Mouse (Mus musculus): ENCODE data around the gene Cib4. TPM values are rescaled to one million over a fixed set of nuclear protein-coding genes. Genes with fewer than 3 reads are reported as not detected.

The Cib4 gene
- polyA plus RNA-seq, 3 experiments from 2014 or later, result not detected

DNA sequence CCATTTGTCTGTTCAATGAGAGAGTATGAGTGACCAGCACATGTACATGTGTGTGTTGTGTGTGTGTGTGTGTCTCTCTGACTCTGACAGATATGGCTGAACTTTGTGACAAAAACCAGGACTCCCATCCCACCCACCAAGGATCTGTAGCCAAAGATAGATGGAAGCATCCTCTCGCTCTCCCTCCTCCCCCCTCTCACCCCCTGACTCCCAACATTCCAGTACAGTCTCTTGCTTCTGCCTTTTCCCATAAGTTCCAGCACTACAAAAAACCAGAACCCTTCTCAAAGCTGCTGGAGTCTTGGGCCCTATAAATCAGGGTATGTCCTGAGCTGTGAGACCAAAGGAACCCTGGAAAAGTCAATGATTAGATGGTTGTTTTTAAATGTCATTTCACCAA lies 22.8 kb upstream of the Cib4 start:
- ATAC-seq, result no peak

DNA sequence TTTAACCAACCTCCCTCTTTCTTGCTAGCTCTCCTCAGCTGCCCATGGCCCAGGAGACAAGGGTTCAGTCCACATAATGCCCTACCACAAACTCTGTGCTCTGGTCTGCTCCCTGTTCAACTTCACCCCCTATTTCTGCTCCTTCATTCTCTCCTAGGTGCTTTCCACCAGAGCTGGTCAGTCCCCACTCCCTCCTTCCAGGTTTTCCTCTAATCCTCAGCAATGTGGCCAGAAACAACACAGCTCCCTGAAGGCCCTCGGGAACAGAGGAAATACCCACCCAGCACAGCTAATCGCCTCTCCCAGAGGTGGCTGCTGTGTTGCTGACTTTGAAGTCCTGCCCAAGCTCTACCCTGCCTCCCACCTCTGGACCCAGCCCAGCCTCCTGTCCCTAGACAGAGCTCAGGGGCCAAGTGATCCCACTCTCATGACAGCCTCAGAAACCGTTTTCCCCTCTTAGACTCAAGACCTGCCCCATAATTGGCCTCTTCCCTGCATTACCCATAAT lies 14.4 kb upstream of the Cib4 start:
- ATAC-seq, result no peak

DNA sequence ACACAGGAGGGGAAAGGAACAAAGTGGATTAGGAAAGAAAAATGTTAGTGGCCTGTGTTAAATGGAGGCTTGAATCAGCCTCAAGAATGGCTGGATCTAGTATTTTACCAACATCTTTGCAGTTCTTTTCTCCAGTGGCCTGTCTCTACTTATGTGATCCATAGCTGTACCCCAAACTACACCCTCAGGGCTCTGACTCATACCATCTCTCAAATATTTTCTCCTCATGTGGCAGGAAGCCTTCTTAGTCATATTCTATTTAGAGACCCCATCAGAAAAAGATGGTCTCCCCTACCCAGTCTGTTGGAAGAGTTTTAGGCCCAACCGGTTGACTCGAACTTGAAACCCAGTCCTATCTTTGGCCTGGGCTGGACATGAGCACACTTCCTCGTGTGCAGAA lies 13.8 kb upstream of the Cib4 start:
- no peak for ATAC-seq

DNA sequence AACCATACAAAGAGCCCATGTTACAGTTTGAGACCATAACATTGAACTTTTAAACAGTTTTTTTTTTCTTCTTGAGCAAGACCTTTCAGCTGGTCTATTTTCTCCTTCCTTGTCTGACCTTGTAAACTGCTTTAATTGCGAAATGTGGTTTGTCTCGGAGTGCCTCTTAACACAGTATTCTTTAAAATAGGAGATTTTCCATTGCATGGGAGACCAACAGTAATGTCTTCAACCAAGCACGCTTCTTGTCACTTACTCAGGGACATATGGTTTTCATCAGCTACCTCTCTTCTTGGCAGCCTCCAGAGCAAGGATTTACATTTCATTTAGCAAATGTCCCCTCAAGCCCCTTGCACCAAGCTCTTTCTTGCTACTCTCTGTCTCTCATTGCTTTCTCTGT lies 10.6 kb upstream of the Cib4 start:
- no peak for ATAC-seq

DNA sequence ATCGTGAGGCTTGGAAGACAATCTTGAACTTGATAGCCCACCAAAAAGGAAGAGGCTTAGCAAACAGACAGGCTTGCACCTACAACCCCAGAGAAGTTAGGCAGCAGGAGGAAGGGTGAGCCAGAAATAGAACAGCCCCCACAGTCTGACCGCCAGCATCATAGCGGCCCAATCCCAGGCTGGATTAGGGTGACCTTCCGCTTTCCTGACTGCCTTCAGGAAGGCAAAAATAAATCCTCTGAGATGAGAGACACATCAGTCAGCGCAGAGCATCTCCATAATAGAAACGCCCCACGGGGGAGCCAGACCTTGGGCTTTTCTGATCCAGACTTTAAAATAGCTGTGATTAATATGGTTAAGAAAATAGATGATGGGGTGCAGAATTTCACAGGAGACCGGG lies 9.3 kb upstream of the Cib4 start:
- ATAC-seq, result no peak

DNA sequence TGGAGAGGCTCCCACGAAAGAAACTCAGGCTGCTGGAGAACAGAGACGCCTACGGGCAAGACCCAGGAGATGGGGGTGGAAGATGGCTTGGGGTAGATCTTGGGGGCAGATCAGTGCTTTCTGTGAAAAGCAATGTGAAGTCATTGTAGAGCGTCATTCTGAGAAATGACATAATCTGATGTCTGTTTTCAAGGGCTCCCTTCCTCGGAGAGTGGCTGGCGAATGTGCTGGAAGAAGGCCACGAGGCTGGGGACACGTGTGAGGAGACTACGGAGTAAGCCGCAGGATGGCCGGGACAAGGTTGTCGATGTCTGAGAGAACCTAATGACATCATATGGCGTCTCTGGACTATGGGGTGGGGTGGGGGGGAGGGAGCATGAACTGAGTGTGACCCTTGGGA lies 8.3 kb upstream of the Cib4 start:
- ATAC-seq, result no peak

DNA sequence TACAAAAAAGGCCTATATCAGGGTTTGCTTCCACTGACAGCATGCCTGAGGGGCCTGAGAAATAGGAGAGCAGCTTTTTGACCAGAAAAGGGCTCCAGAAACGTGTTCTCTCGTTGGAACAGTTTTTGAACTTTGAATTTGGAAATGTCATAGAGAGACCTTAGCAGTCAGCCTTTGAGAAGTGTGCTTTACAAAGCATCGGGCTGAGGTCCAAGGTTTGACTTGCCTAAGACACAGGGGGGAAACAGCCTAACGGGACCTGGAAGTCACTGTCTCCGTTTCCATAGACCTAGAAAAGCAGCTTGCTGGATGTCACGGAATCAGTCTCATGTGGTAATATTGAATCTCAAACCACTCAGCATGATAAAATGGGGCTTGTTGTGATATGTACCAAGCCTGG lies 6.4 kb upstream of the Cib4 start:
- no peak for ATAC-seq

DNA sequence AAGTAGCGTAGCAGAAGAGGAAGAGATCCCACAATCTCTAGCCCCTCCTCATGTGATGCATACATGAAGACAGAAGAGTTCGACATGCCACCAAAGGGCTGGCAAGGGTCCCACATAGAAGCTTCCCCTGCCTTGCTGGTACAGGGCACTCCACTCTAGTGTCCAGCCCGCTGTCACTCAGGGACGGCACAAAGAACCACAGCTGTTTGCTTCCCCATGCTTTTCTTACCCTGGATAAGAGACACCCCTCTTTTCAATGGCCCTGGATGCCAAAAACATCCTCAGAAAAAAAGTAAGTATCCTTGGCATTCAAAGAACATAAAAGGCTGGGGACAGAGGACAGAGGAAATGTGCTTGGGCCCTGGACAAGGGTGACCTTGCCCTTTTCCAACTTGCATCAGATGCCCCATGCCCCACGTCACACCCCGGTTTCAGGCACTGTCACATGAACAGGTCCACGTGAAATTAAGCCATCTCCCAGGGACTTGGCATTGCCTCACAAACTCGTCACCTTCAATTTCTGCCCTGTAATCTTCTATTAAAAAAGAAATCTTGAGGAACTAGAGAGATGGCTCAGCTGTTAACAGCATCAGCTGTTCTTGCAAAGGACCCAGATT lies 5.5 kb upstream of the Cib4 start:
- no peak for ATAC-seq

DNA sequence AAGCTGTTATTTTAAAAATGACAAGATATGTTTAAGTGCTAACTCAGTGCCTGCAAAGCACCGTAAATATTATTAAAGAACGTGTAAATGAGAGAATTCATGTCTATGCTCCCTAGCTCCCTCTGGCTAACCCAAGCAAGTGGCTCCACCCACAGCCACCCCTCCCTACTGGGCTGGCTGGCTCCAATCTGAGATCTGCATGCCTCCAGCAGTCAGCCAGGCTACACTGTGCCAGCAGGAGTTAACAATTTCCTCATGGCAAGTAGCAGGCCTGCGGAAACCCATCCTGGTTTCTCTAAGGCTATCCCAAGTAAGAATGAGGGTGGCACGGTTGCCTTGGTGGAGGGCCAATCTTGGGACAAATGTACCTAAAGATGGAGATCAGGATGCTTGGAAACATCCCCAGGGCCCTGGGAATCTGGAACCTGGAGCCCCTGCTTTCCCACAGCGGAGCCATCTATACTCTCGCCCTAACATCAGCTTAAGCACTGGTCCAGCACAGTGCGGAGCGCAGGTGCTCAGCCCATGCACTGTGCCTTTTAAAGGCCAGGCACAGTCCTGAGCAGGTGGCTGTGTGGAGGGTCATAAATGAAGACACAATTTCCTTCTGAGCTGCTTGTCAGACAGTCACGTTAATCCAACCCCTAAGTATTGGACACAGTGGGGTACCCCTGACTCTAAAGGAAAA lies 4.8 kb upstream of the Cib4 start:
- no peak for ATAC-seq

DNA sequence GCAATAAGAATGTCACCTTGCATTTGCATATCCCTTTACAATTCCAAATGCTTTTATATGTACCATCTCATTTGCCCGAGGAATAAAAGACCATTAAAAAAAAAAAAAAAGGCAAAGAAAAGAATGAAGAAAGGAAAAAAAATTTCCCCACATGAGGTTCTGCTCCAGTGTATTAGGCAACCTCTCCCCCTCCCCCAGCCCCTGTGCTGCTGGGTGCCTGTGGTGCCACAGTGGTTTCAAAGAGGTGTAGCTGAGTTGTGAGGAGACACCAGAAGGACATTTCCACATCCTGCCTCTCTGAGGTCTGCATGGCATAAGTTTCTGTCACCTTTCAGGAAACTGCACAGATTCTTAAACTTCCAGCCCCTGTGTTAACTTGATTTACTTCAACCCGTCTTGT lies 3.0 kb upstream of the Cib4 start:
- ATAC-seq, result no peak

DNA sequence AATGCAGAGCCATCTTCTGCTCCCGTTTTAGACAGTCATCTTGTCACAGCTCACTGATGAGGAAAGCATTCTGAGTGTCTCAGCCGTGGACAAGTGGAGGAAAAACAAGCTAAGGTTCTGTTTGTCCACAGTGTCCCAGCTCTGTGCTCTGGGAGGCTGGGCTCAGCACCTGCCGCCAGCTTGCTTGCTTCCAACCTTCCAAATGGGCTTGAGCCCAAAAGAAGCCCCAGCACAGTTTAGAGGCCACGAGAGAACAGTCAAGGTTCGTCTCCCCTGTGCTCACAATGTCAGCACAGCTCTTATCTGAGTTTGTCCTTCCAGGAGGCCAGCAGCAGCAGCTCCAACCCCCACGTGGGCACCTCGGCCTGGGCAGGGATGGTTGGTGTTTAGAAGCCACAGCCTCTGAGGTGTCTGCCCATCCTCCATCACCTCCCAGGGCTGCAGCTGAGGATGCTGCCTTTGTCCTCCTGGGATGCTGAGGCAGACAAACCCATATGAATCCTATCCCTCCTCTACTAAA lies 9.5 kb downstream of the Cib4 start:
- no peak for ATAC-seq

DNA sequence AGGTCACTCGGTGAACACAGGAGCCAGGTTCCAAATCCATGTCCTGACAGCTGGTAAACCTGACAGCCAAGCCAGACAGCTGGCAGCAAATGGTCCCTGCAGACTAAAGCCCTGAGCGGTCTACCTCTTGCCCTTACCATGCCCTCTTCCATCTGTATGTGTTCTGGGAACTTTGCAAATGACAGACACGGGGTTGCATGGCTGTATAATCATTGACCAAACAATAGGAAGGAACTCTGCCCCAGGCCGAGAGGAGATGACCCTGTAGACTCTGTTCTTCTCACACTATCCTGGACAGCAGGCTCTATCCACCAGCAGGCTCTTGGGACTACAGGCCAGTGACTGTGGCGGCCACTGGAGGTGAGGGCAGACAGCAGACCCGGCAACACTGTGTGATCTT lies 11.0 kb downstream of the Cib4 start:
- ATAC-seq, result no peak

DNA sequence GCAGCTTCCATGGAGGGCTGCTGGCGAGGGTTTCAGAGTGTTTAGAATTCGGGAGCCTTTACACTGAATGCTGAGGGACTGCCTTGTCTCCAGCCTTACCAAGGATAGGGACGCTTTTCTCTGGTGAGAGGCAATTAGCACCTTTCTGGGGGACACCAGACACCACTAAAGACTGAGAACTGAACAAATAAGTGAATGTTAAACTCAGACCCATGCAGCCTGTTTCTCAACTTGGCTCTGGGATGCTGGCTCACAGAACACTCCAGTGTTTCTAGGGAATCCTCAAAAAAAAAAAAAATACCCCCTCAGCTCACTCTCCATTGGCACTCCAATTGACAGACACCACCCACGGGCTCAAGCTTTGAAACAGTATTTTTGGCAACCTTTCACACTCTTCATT lies 16.7 kb downstream of the Cib4 start:
- ATAC-seq, result no peak

DNA sequence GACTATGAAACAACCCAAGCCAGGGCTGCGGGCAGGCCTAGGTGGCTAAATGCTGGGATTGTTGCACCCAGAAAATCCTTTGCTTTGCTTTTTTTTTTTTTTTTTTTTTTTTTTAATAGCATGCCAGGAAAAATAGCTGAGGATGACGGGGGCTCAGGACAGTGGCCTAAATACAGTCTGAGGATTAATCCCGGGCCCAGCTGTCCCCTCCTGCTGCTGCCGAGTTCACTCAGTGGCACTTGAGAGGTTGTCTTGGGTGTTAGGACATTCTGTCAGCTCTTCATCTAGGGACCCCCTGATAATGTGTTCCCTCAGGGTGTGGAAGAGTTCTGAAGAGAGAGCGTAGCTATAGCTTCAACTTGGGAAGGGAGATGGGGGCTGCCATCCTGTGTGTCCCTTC lies 18.5 kb downstream of the Cib4 start:
- no peak for ATAC-seq

DNA sequence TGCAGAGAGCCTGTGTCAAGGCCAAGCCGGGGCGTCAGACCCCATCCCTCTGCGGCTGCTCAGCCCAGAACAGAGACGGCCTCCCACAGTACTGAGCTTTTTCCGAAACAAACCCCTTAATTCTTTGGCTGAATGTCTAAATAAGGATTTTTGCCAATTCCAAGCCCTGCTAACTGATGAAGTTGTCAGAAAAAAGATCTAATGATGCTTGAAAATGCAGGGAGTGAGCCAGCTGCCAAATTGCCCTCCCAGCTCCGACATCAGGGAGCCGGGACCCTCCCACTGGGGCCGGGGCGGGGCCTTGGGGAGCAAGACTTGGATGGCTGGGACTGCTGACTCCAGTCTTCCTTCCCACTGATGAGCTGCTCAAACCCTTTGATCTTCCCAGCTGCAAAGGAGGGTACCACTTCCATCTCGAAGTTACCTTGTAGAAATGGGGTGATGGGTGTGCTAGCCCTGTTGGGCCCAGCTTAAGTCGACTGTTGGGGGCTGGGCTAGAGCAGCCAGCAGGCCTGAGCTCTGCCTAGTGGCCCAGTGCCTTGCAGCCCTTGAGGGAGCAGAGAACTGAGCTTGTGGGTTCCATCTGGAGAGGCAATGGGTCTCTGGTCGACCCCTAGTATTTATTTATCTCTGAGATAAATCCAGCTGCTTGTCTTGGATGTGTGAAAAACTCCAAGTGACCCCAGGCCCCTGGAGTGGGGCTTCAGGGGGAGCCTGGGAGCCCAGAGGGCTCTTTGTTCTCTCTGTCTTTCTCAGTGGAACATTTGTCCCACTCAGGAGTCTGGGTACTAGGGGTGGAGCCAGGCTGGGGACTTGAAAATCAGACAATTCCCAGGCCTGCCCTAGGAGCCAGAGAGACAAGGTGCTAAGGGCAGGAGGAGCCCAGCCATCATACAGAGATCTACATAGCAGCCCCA lies 19.5 kb downstream of the Cib4 start:
- ATAC-seq, result no peak

DNA sequence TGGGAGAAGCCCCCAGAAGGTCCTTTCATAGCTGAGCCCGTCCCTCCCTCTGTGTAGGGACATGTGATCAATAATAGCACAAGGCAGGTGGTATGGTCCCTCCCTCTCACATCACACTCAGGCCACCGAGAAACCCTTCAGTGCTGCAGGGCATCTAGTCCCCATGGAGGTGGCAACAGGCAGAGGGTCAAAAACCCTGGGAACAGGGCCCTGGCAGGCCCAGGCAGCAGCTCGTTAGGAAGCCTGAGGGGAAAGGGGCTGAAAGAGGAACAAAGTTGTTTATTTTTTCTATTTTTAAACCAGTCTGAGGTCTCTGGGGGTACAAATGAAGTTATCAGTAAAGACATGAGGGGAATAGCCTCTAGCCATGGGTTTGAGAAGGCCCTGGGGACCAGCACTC lies 21.4 kb downstream of the Cib4 start:
- no peak for ATAC-seq

DNA sequence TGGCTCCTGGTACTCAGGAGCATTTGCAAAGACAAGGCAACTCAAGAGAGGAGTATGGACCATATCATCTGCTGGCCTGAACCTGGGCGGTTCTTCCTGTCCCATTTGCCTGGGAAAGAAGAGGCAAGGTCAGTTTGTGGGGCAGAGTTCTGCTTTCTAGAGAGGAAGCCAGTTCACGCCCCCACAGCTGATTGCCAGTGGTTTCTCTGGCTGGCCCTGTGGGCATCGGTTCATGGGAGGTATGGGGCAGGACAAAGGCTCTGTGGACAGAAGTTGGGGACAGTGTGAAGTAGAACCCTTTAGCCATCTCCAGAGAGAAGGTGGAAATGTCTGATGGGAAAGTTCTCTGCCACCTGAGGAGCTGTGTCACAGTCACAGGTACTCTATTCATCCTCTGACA lies 22.5 kb downstream of the Cib4 start:
- ATAC-seq, result no peak

DNA sequence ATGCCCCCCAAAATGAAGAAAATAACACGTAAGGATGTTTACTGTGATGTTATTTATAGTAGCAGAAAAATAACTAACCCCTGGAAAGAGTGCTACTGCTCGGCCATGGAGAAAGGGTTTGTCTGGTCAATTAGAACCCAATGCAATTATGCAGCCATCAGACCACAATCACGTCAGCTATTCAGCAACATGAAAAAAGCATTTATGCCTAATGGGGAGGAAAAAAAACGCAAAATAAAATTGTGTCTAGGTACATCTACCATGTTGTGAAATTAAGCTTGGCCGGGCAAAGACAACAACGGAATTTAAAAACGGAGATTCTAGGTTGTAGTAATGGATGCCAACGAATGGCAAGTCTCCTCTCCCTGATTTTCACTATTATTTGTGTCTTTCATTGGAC lies 23.2 kb downstream of the Cib4 start:
- no peak for ATAC-seq

DNA sequence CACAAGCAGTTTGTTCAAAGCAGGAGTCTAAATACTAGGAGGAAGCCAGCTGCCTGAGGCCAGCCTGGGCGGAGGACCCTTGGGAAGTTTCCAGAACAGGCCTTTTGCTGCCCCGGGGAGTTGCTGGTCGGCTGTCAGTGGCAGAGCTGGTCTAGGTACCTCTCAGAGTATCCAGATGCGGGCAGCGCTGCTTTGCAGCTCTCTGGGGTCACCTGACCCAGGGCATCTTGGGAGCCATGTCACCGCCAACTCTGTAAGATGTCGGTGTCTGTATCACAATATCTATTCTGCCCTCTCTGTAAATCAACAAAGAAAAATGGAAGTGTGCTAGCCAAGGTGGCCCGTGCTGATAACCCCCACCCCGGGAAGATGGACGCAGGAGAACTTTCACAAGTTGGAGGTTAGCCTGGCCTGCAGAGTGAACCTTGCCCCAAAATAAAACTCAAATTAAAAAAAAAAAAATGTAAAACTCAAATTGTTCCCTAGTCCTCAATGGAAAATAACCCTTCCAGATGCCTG lies 25.4 kb downstream of the Cib4 start:
- ATAC-seq, result no peak

DNA sequence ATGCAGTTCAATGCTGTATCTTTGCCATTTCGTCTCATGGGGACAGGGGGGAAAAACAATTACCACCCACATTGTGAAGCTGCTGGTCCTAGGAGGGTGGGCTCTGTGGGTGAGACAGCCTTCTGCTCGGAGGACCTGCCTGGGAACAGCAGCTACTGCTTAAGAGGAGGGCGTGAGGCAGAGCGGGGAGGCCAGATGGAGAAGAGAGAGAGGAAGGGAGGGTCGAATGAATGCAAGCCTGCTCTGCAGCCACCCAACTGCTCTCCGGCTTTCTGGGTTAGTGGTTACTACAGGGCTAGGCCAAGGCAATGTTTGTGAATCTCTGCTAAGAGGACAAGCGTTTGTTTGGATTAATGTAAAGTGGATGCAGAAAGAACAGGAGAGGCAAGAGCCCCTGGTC lies 26.1 kb downstream of the Cib4 start:
- no peak for ATAC-seq

DNA sequence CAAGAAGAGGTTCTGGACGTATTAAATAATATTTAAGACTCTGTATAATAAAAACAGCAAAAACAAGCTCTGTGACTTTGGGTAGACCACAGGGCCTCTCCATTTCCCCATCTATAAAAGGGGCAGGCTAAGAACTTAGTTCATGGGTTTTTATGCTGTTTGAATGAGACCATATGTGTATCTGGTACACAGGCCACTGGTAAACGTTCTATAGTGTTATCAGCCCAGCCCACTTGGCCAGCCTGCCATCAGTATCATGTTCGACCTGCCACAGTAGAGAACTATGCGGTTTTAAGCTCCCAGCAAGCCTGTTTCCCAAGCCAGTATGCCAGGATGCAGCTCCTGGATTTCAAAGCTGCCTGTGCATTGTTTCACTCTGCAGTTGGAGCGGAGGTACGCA lies 27.1 kb downstream of the Cib4 start:
- no peak for ATAC-seq

DNA sequence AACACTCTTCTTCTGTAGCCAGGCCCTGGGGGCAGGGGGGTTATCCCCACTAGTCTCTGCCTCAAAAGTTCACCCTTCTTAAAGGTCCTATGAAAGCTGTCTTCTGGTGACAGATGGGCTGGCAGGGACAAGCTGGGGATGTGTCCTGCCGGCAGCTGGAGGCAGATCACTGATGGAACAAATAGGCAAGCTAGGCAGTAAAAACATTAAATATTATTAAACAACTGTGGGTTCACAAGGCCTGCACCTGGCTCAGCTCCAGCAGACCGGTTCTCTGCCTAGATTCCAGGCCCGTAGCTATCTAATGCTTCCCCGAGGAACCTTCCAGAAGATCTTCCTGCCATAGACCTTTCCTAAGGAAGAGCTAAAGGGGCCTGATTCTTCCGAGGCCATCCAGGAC lies 27.5 kb downstream of the Cib4 start:
- no peak for ATAC-seq

DNA sequence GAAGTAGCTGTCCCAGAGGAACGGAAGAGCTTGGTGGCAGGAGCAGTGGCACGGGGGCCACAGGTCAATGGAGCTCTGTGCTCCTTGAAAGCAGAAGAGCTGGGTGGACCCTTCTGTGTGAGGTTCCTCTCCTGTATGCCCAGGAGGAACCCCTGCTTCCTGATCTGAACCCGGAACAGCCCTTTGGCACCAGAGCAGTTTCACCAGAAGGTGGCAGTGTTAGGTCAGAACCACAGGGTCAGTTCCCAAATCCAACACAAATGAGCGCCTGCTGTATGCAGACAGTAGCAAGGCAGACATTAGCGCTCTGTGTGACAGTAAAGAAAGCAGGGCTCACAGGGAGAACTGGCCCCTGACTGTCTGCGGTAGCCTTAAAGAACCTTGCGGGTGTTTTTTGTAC lies 29.3 kb downstream of the Cib4 start:
- no peak for ATAC-seq

All from inflammation-experienced regulatory T-cells, adult 6 months (primary cell).